Mouse (Mus musculus) retina, embryonic 14.5 days (tissue): ENCODE data around the gene Nme7.

Experiments used
- DNase-seq: peaks from one replicate; pipeline ENCODE4 v3.0.0-alpha.2; 2015; ENCODE audit warnings: low spot score

Gene Nme7

GRCm38 (mm10) chr1:164320731-164321130, 16.8 kb downstream of the Nme7 start:
- DNase-seq, result no peak

GRCm38 (mm10) chr1:164321408-164321807, 17.5 kb downstream of the Nme7 start:
- DNase-seq, result no peak

- no peak for DNase-seq
Observed at GRCm38 (mm10) chr1:164322987-164323650, 19.2 kb downstream of the Nme7 start.

DNA sequence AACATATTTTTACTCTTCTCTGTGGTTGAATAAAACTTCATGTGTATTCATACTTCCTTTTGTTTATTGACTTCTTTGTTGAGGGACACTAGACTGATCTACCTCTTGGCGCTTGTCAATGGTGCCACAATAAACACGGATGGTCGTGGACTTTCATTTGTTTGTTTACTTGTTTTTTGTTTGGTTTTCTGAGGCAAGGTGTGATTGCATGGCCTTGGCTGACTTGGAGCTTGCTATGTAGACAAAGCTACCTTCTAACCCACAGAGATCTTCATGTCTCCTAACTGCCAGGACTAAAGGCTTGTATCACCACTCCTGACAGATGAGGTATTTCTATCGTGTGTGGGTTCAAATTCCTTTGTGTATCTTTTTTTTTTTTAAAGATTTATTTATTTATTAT, 20.3 kb downstream of the Nme7 start:
- no peak for DNase-seq

GRCm38 (mm10) chr1:164324878-164325277, 21.0 kb downstream of the Nme7 start:
- DNase-seq, result no peak

DNA sequence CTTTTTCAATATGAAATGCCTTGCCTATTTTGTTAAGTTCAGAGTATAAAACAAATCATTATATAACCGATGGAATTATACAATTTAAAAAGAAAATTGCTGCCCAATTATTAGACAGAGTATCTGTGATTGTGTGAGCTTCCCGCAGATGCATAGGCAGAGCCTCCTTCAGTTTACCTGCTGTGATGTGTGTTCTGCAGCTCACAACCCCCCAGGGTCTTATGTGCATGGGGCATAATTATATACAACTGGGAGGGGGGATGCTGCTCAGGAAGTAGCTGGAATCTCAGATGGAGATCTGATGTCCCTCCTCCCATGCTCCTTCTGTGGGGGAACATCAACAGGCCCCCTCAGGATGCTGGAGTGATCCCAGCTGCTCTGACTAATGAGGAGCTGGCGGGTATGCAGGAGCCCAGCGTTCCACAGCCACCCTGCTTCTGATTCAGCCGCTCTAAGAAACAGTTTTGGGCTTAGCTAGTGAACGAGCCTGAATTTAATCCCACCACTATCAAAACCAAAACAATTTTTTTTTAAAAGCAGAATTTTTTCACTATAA, 22.8 kb downstream of the Nme7 start:
- DNase-seq, result no peak

DNA sequence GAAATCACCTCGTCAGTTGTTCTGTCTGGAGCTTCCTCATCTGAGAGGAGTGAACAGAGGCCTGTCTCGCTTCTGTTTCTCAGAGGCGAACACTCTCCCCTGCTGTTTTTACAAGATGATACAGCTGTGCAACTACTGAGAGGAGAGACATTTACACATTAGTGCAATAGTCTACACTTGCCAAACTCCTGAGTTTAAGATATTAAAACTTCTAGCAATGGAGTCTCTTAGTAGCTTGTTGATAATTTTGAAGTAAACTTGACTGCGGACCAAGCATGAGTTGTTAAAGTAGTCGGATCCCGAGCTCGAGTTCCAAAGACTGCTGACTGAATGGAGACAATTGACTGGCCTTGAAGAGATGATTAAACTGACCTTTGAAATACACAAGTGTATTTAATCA, 23.8 kb downstream of the Nme7 start:
- DNase-seq, result no peak

- DNase-seq, result no peak
Observed at GRCm38 (mm10) chr1:164332559-164332958, 28.6 kb downstream of the Nme7 start.

GRCm38 (mm10) chr1:164335435-164335834, 31.5 kb downstream of the Nme7 start:
- no peak for DNase-seq

- DNase-seq, result no peak
Observed at GRCm38 (mm10) chr1:164335846-164336245, 31.9 kb downstream of the Nme7 start.

GRCm38 (mm10) chr1:164342161-164342560, 38.2 kb downstream of the Nme7 start:
- DNase-seq, result peak; percentile 14

DNA sequence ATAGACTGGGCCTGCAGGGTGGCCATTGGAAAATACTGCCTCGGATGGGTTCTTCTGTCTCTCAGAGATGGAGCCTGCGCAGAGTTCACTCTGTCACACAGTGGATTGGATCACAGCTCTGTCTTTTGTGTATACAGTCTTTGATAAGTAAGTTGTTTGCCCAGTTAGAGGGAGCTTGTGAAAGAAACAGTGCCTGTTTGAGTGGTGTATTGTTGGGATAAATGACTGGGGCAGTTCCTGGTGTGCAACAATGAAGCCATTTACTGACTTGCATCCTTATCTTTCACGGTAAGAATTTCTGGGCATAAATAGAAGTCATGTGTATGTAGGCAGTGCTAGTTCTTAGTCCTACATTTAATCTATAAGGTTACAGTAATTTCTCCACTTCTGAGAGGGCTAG, 49.5 kb downstream of the Nme7 start:
- no peak for DNase-seq

- no peak for DNase-seq
Observed at GRCm38 (mm10) chr1:164357995-164358394, 54.1 kb downstream of the Nme7 start.

- DNase-seq, result no peak
Observed at GRCm38 (mm10) chr1:164361997-164362396, 58.1 kb downstream of the Nme7 start.

DNA sequence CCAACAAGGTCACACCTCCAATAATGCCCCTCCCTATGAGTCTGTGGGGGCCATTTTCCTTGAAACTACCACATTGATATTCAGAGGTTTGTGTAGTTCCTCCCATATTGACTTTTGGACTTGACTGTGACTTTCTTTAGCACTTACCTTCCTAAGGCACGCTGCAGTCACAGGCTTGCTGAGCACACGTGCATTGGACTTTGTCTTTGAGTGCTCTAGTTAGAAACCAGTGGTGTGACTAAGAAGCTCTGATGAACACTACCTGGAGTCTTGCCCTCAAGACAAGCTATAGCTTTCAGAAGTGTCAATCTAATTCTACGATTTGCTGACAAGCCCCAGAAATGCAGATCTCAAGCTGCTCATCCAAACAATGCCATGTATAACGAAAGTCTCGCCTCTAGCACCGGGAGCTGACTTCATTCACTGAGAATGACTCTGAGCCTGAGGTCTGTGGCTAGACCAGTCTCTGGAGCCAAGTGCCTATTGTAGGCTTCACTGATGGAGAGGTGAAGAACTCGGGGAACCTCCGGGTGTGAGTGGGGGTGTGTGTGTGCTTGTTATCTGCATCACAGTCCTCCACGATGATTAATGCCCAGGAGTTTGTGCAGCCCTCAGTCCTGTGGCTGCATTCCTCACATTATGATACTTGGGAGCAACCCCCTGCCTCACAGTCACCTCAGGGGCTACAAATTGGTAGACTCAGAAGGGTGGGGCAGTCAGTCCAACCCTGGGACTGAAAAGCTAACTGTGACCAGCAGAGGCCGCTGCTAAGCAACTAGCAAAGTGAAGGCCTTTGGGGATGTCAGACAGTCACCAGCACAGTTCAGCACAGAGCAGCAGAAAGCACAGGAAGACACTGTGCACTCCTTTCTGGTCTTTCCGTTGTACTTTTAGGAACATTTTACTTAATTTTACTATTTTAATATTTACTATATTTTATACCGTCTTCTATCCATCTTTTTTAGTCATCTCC, 62.5 kb downstream of the Nme7 start:
- peak; percentile 79 for DNase-seq

GRCm38 (mm10) chr1:164368152-164368551, 64.2 kb downstream of the Nme7 start:
- no peak for DNase-seq

- no peak for DNase-seq
Observed at GRCm38 (mm10) chr1:164369781-164370180, 65.9 kb downstream of the Nme7 start.

DNA sequence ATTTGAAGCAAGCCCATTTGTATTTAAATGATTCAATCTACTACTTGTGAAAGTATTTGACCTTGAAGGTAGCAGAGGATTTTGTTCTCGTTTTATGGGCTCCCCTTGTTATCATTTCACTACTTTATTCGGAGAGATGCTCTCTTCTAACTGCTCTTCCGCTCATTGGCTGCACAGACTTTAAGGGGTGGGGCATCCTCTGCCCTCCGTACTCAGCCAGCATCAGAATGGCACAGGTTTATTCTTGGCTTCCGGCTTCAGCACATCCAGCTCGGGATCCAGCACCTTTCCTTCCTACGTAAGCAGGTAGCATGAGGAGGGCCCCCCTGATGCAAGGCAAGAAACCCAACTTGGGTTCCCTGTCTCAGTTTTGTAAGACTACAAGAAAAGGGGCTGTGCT, 69.1 kb downstream of the Nme7 start:
- no peak for DNase-seq

DNA sequence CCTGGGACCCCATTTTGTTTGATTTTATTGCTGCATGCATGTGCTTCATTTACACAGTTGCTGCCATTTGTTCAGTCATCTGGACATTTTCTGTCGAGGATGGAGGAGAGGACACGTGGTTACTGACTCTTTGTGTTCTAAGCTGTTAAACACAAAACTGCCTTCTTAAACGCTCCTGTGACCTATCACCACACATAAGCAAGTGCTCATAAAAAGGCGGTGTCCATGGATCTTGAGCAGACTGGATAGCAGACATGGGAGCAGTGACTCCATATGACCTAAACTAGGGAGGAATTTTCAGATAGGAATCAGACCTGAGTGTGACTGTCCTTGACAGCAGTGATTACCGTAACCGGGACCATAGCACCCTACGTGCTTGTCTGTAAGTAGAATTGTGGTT, 70.1 kb downstream of the Nme7 start:
- no peak for DNase-seq

GRCm38 (mm10) chr1:164375626-164376025, 71.7 kb downstream of the Nme7 start:
- DNase-seq, result no peak

GRCm38 (mm10) chr1:164376761-164377487, 73.0 kb downstream of the Nme7 start:
- no peak for DNase-seq

- no peak for DNase-seq
Observed at GRCm38 (mm10) chr1:164383621-164384020, 79.7 kb downstream of the Nme7 start.
